22 mouse cellular contexts compared by ENCODE assay signal in the genomic region with DNA sequence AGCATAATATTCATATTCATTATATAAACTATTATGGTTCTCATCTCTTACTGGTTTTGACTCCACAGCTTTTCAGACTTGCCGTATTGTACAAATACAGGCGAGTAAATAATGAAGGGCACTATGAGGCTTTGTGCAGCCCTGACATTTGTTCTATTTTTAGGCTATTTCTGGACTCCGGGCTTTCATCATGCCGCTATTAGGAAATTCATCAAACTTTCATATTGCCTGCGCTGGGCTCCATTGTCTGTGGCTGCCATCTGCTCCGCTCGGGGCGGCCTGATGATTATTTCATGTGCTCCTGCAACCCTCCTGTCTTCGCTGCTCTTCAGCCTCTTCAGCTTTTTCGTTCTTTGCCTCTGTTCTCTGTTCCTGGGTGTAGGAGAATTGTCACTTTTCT. TPM values are rescaled to one million over a fixed set of nuclear protein-coding genes. Genes with fewer than 3 reads are reported as not detected.
DNase-seq lines count a peak whose midpoint lies in the region; ATAC-seq lines count a peak whose summit lies in the region.
"Had no signal": no experiment of that assay in that cellular context is flagged by ENCODE, and none has a peak within 500 bp of the region (broad histone marks: within the 10 kb centered on the region; RNA-seq: fewer than 3 reads in every experiment).

No protein-coding gene starts in this region.

- DNase-seq in adrenal gland, adult (ENCODE audit: inconsistent age in 2 of 2, low spot score in 1 of 2), result peak; percentile 20 to 75
- DNase-seq in adrenal gland, adult 8-10 months, result no peak
- DNase-seq in adrenal gland, postnatal 14 days, result peak; percentile 38
- DNase-seq in retina, embryonic 14.5 days (ENCODE audit: low spot score), result peak; percentile 27
- no peak for DNase-seq in thymus, postnatal 25 days
- DNase-seq: cerebellum, adult 18-20 months; cerebellum, adult 9-11 months; cerebellum, postnatal 36 days; gastrocnemius, postnatal 10 days; heart, adult 18-20 months; heart, postnatal 10 days; heart, postnatal 4 days had no signal

- no peaks in the 10 kb centered on the region for H3K36me3 ChIP-seq in midbrain, embryonic 12.5 days
- H3K36me3 ChIP-seq in midbrain, embryonic 13.5 days, result no peaks in the 10 kb centered on the region
- H3K36me3 ChIP-seq: embryonic facial prominence, embryonic 13.5 days; forebrain, embryonic 12.5 days; heart, embryonic 10.5 days; hindbrain, embryonic 12.5 days had no signal

- H3K27me3 ChIP-seq in midbrain, embryonic 12.5 days, result no peaks in the 10 kb centered on the region
- no peaks in the 10 kb centered on the region for H3K27me3 ChIP-seq in midbrain, embryonic 13.5 days
- H3K27me3 ChIP-seq: embryonic facial prominence, embryonic 13.5 days; forebrain, embryonic 12.5 days; hindbrain, embryonic 12.5 days had no signal

- H3K4me1 ChIP-seq in midbrain, embryonic 12.5 days, result peaks cover 10% of the 10 kb centered on the region
- peaks cover 13% of the 10 kb centered on the region for H3K4me1 ChIP-seq in midbrain, embryonic 13.5 days (replicated peaks)
- H3K4me1 ChIP-seq: embryonic facial prominence, embryonic 13.5 days had no signal

- H3K9ac ChIP-seq in midbrain, embryonic 12.5 days (replicated peaks), result no peak overlapping the region
- no peak overlapping the region for H3K9ac ChIP-seq in midbrain, embryonic 13.5 days (replicated peaks)
- H3K9ac ChIP-seq: embryonic facial prominence, embryonic 13.5 days; forebrain, embryonic 12.5 days; hindbrain, embryonic 12.5 days had no signal

- H3K4me3 ChIP-seq in midbrain, embryonic 12.5 days, result no peak overlapping the region
- H3K4me3 ChIP-seq in midbrain, embryonic 13.5 days (replicated peaks), result no peak overlapping the region
- H3K4me3 ChIP-seq: embryonic facial prominence, embryonic 13.5 days; forebrain, embryonic 12.5 days; heart, embryonic 10.5 days; hindbrain, embryonic 12.5 days had no signal

- 73% methylated on average over 10 of the region's 10 CpGs for WGBS in midbrain, embryonic 12.5 days
- 63% methylated on average over 10 of the region's 10 CpGs for WGBS in midbrain, embryonic 13.5 days

- 0 out of 2 replicates have a peak, but pooled peaks have one; percentile 39 for ATAC-seq in midbrain, embryonic 12.5 days (ENCODE audit: low FRiP score, low read depth)
- no peak for ATAC-seq in midbrain, embryonic 13.5 days
- ATAC-seq: forebrain, embryonic 16.5 days; hindbrain, embryonic 16.5 days had no signal

- no peak overlapping the region for H3K27ac ChIP-seq in midbrain, embryonic 12.5 days (replicated peaks)
- H3K27ac ChIP-seq in midbrain, embryonic 13.5 days, result no peak overlapping the region
- H3K27ac ChIP-seq: embryonic facial prominence, embryonic 13.5 days; forebrain, embryonic 12.5 days; heart, embryonic 10.5 days; hindbrain, embryonic 12.5 days had no signal

- H3K9me3 ChIP-seq in midbrain, embryonic 12.5 days, result no peaks in the 10 kb centered on the region
- no peaks in the 10 kb centered on the region for H3K9me3 ChIP-seq in midbrain, embryonic 13.5 days
- H3K9me3 ChIP-seq: embryonic facial prominence, embryonic 13.5 days; forebrain, embryonic 12.5 days; heart, embryonic 10.5 days; hindbrain, embryonic 12.5 days had no signal

- H3K4me2 ChIP-seq in midbrain, embryonic 12.5 days (replicated peaks), result no peak overlapping the region
- H3K4me2 ChIP-seq in midbrain, embryonic 13.5 days (replicated peaks), result no peak overlapping the region
- H3K4me2 ChIP-seq: embryonic facial prominence, embryonic 13.5 days; forebrain, embryonic 12.5 days; hindbrain, embryonic 12.5 days had no signal

RNA-seq across cellular contexts. Expression of a gene that starts 50.3 kb away (rescaled TPM):
- total RNA-seq in adrenal gland, adult 8-10 months (2022), result 10 to 100 TPM; 17.8 to 25.9 (median 21.4) TPM
- polyA plus RNA-seq in midbrain, embryonic 12.5 days (2016; fragmentation: Nextera tagmentation; extraction: Ambion mirVana), result 2.2 and 4.3 TPM in 2 replicates
- polyA plus RNA-seq in midbrain, embryonic 13.5 days (2015; fragmentation: Nextera tagmentation; extraction: Ambion mirVana), result 0.98 and 1.1 TPM in 2 replicates
- 25.8 and 29.9 TPM in 2 replicates for total RNA-seq in adrenal gland, postnatal 14 days (2021)
- total RNA-seq: MEL had no signal

RNA-seq across cellular contexts. Expression of a gene that starts 50.4 kb away (rescaled TPM):
- 1 to 10 TPM in 3 of 4 experiments, under 1 TPM in 1; 0.67 to 4.6 (median 2.5) TPM for total RNA-seq in adrenal gland, adult 8-10 months (2022)
- polyA plus RNA-seq in midbrain, embryonic 12.5 days (2016; fragmentation: Nextera tagmentation; extraction: Ambion mirVana), result 0.63 and 1.3 TPM in 2 replicates
- polyA plus RNA-seq in midbrain, embryonic 13.5 days (2015; fragmentation: Nextera tagmentation; extraction: Ambion mirVana), result not detected in 2 replicates
- total RNA-seq in adrenal gland, postnatal 14 days (2021), result 4.0 and 5.1 TPM in 2 replicates
- total RNA-seq: gastrocnemius, postnatal 10 days; gastrocnemius, postnatal 4 days; MEL had no signal

Comparison
In these comparisons a context has a peak if more than half of its experiments do, and no peak if none do; other contexts are left out.
1. DNase-seq: peak in adrenal gland, adult (2 of 2), adrenal gland, postnatal 14 days (single experiment) and retina, embryonic 14.5 days (single experiment); none in adrenal gland, adult 8-10 months (single experiment) and thymus, postnatal 25 days (single experiment).